Mouse (Mus musculus) small intestine, adult 2 months (tissue): ENCODE measurements at regions not wholly inside any gene's neighbourhood (a gene's known extent, or its start where the extent isn't known, plus 50 kb on each side); places are given as distances from the start of the nearest gene placed in this dataset.

Experiments
- CTCF ChIP-seq: fragments of 200-500 bp; IDR thresholded peaks from 2 replicates; pipeline ENCODE4 v1.5.1; 2012; ENCODE audit warnings: low read depth, mild to moderate bottlenecking, control low read depth, inconsistent platforms, low read length, moderate library complexity, mixed read lengths; ENCODE audit not compliant: insufficient replicate concordance, insufficient read length; ENCODE audit errors: extremely low read depth
- POLR2A ChIP-seq: fragments of 200-500 bp; IDR thresholded peaks from 2 replicates; pipeline ENCODE4 v1.6.1; 2012; ENCODE audit warnings: low read depth, mild to moderate bottlenecking, control low read depth, inconsistent platforms, low read length, moderate library complexity

- TF ChIP-seq CTCF (no peak), POLR2A (no peak)
These were observed 382.6 kb downstream of the Fat4 start for GRCm38 (mm10) chr3:39269388-39269787.
